Mouse (Mus musculus): ENCODE results near the gene Grin3b.

- TF ChIP-seq CTCF (IDR thresholded peaks at IDR 0.05; ENCODE audit: low read depth, low read length) = no peak
- TF ChIP-seq GATA1 (IDR thresholded peaks at IDR 0.05; ENCODE audit: borderline replicate concordance, low read length) = no peak
- TF ChIP-seq TAL1 (conservative IDR thresholded peaks at IDR 0.05; ENCODE audit: low read depth, low read length) = no peak
- TF ChIP-seq POLR2AphosphoS5 (IDR thresholded peaks at IDR 0.05; ENCODE audit: insufficient replicate concordance, low read depth, low read length) = no peak
- no peak for TF ChIP-seq GATA2 (IDR thresholded peaks at IDR 0.05; ENCODE audit: borderline replicate concordance, low read depth, low read length)
Measured at GRCm38 (mm10) chr10:80024229-80025043, 53.9 kb downstream of the Grin3b start.
